Mouse (Mus musculus) urinary bladder, adult 2 months (tissue): ENCODE measurements around the gene Megf6. TPM values are rescaled to one million over a fixed set of nuclear protein-coding genes. Genes with fewer than 3 reads are reported as not detected.

Experiments used
- DNase-seq: peaks from one replicate; pipeline ENCODE4 v3.0.0; 2022; ENCODE audit warnings: low spot score
- polyA plus RNA-seq: library from polyadenylated mRNA; depleted of rRNA; stranded (reverse); fragments of >200 nt; gene quantifications from 2 replicates; pipeline ENCODE4 v1.2.3, GENCODE M21; 2012; rRNA removed

Megf6 gene
- 7.6 and 11.1 TPM in 2 replicates for polyA plus RNA-seq

GRCm38 (mm10) chr4:154170506-154171150 lies at the start of gene Megf6:
Gene Megf6 (plus strand): TSS chr4:154170730.
- no peak for DNase-seq

GRCm38 (mm10) chr4:154121800-154122199 lies 48.7 kb upstream of the Megf6 start:
- DNase-seq, result no peak

- no peak for DNase-seq
Measured at GRCm38 (mm10) chr4:154122374-154122773, 48.2 kb upstream of the Megf6 start.

- no peak for DNase-seq
Measured at GRCm38 (mm10) chr4:154123553-154123952, 47.0 kb upstream of the Megf6 start.

- no peak for DNase-seq
Measured at GRCm38 (mm10) chr4:154125202-154125601, 45.3 kb upstream of the Megf6 start.

- DNase-seq, result no peak
Measured at GRCm38 (mm10) chr4:154127273-154127672, 43.3 kb upstream of the Megf6 start.

- DNase-seq, result no peak
Measured at GRCm38 (mm10) chr4:154129950-154130349, 40.6 kb upstream of the Megf6 start.

GRCm38 (mm10) chr4:154131894-154132293 lies 38.6 kb upstream of the Megf6 start:
- DNase-seq, result no peak

GRCm38 (mm10) chr4:154134803-154135202 lies 35.7 kb upstream of the Megf6 start:
- no peak for DNase-seq

- DNase-seq, result no peak
Measured at GRCm38 (mm10) chr4:154137139-154137538, 33.4 kb upstream of the Megf6 start.

- DNase-seq, result no peak
Measured at GRCm38 (mm10) chr4:154139671-154140181, 30.8 kb upstream of the Megf6 start.

- no peak for DNase-seq
Measured at GRCm38 (mm10) chr4:154140182-154140212, 30.5 kb upstream of the Megf6 start, which contains the start of gene Trp73. Gene Trp73 (minus strand): TSS chr4:154140208.

- DNase-seq, result no peak
Measured at GRCm38 (mm10) chr4:154140213-154141008, 30.1 kb upstream of the Megf6 start.

- no peak for DNase-seq
Measured at GRCm38 (mm10) chr4:154141009-154141867, 29.3 kb upstream of the Megf6 start.

GRCm38 (mm10) chr4:154142211-154143040 lies 28.1 kb upstream of the Megf6 start, which contains the start of gene Wrap73:
Gene Wrap73 (plus strand): TSS chr4:154142372.
- DNase-seq, result peak; percentile 81

- DNase-seq, result no peak
Measured at GRCm38 (mm10) chr4:154144712-154145111, 25.8 kb upstream of the Megf6 start.

GRCm38 (mm10) chr4:154146342-154146741 lies 24.2 kb upstream of the Megf6 start:
- DNase-seq, result no peak

- DNase-seq, result peak; percentile 16
Measured at GRCm38 (mm10) chr4:154154104-154154503, 16.4 kb upstream of the Megf6 start.

- DNase-seq, result no peak
Measured at GRCm38 (mm10) chr4:154156050-154156449, 14.5 kb upstream of the Megf6 start.

- DNase-seq, result no peak
Measured at GRCm38 (mm10) chr4:154157970-154158662, 12.4 kb upstream of the Megf6 start.

GRCm38 (mm10) chr4:154159002-154159401 lies 11.5 kb upstream of the Megf6 start:
- DNase-seq, result no peak
